Mouse (Mus musculus) liver, postnatal 0 days (tissue): ENCODE results near the gene Soga3.

ENCODE experiments used
- CTCF ChIP-seq: sonication (generic); IDR thresholded peaks from 2 replicates; pipeline ENCODE4 v1.5.1; 2016; ENCODE audit warnings: antibody characterized with exemption, low read depth
- EP300 ChIP-seq: IDR thresholded peaks from 2 replicates; pipeline ENCODE4 v1.6.1; 2016; ENCODE audit warnings: antibody characterized with exemption, low read depth, mild to moderate bottlenecking

DNA sequence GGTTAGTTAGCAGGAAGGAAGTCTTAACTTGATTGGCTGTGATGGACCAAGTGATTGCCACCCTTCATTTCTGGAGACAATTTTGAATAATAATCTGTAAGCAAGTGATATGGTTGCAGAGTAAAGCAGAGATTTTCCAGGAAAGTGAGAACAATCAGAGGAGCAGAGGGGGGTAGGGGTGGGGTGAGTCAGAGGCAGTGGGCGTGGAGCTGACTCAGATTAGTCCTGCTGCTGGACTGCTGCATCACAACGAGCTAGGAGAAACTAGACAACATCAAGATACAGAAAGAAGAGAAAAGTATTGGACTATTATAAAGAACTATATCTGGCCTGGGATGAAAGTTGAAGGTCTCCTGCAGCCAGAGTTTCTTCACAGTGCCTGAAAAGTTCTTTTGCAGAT is 34.4 kb downstream of the Soga3 start:
- TF ChIP-seq CTCF (no peak), EP300 (no peak)
